Mouse (Mus musculus): Measurements from ENCODE around the gene Ttc9b. TPM values are rescaled to one million over a fixed set of nuclear protein-coding genes. Genes with fewer than 3 reads are reported as not detected.
"Not testable (repeated sequence)": the region's sequence is repeated elsewhere in the genome, so short reads cannot be mapped to it uniquely, and the experiment has no call there.

Ttc9b gene
- total and polyA plus RNA-seq, 3 experiments = not detected

DNA sequence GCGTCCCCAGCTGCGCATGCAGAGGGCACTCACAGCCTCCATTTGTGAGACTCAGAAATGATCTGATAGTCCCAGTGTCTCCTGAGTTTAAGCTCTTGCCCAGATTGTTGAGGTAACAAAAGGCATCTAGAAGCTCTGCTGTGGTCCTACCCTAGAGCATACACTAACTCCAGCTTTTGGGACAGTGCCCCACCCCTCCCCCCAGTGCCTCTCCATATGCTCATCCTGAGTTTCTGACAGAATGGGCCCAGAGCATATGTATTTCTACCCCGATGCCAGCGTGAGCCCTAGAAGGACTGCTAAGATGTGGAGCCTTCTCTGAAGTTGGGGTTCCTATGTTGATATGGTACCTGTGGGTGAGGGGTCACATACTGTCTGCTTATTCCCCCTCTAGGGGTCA lies 22.3 kb upstream of the Ttc9b start:
- DNase-seq (ENCODE audit: low spot score) (no peak), ATAC-seq (ENCODE audit: extremely low read depth, insufficient number of reproducible peaks, low FRiP score, poor library complexity, severe bottlenecking) (no peak)
- TF ChIP-seq GATA1 (IDR thresholded peaks at IDR 0.05; ENCODE audit: borderline replicate concordance, low read length) = no peak
- no peak for TF ChIP-seq TAL1 (conservative IDR thresholded peaks at IDR 0.05; ENCODE audit: low read depth, low read length)
- no peak for TF ChIP-seq GATA2 (IDR thresholded peaks at IDR 0.05; ENCODE audit: borderline replicate concordance, low read depth, low read length)
- no peak for TF ChIP-seq CTCF (IDR thresholded peaks at IDR 0.05; ENCODE audit: low read depth, low read length)
- TF ChIP-seq POLR2AphosphoS5 (IDR thresholded peaks at IDR 0.05; ENCODE audit: insufficient replicate concordance, low read depth, low read length) = no peak
- Histone ChIP-seq H3K9me3 (replicated peaks) (no peaks in the 10 kb centered on the region), H3K4me3 (ENCODE audit: low read depth, low read length) (no peak overlapping the region), H3K27me3 (ENCODE audit: insufficient read depth, low read length) (no peaks in the 10 kb centered on the region), H3K4me1 (ENCODE audit: insufficient read depth, low read depth, low read length) (no peaks in the 10 kb centered on the region), H3K36me3 (replicated peaks) (peaks cover 91% of the 10 kb centered on the region)

GRCm38 (mm10) chr7:27633166-27633565 lies 20.5 kb upstream of the Ttc9b start:
- peaks cover 91% of the 10 kb centered on the region for H3K36me3 ChIP-seq (replicated peaks)
- DNase-seq (ENCODE audit: low spot score) = no peak
- no peaks in the 10 kb centered on the region for H3K4me1 ChIP-seq (ENCODE audit: insufficient read depth, low read depth, low read length)
- TF ChIP-seq GATA2 (IDR thresholded peaks at IDR 0.05; ENCODE audit: borderline replicate concordance, low read depth, low read length) (no peak), GATA1 (IDR thresholded peaks at IDR 0.05; ENCODE audit: borderline replicate concordance, low read length) (no peak), POLR2AphosphoS5 (IDR thresholded peaks at IDR 0.05; ENCODE audit: insufficient replicate concordance, low read depth, low read length) (no peak), TAL1 (conservative IDR thresholded peaks at IDR 0.05; ENCODE audit: low read depth, low read length) (no peak), CTCF (IDR thresholded peaks at IDR 0.05; ENCODE audit: low read depth, low read length) (no peak)
- no peaks in the 10 kb centered on the region for H3K27me3 ChIP-seq (ENCODE audit: insufficient read depth, low read length)
- ATAC-seq (ENCODE audit: extremely low read depth, insufficient number of reproducible peaks, low FRiP score, poor library complexity, severe bottlenecking) = no peak
- no peak overlapping the region for H3K4me3 ChIP-seq (ENCODE audit: low read depth, low read length)
- no peaks in the 10 kb centered on the region for H3K9me3 ChIP-seq (replicated peaks)

DNA sequence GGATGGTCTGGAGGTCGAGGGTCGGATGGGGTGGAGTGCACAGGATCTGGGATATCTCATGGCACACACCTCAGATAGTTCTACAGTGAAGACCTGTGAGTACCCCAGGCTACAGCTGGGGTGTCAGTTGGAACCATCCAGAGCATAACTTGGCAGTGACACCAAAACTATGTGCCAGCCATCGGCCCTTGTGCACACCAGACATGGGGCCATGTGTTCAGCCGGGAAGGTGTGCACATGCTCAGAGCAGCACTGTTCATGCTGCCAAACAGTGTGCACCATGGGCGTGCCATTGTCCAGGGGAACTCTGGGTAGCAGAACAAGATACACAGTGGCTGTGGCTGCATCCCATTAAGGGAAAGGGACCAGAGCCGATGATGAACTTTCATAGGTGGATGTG lies 19.0 kb upstream of the Ttc9b start:
- DNase-seq (ENCODE audit: low spot score) (no peak), ATAC-seq (ENCODE audit: extremely low read depth, insufficient number of reproducible peaks, low FRiP score, poor library complexity, severe bottlenecking) (no peak)
- no peak for TF ChIP-seq GATA1 (IDR thresholded peaks at IDR 0.05; ENCODE audit: borderline replicate concordance, low read length)
- no peak for TF ChIP-seq CTCF (IDR thresholded peaks at IDR 0.05; ENCODE audit: low read depth, low read length)
- no peak for TF ChIP-seq GATA2 (IDR thresholded peaks at IDR 0.05; ENCODE audit: borderline replicate concordance, low read depth, low read length)
- no peak for TF ChIP-seq POLR2AphosphoS5 (IDR thresholded peaks at IDR 0.05; ENCODE audit: insufficient replicate concordance, low read depth, low read length)
- TF ChIP-seq TAL1 (conservative IDR thresholded peaks at IDR 0.05; ENCODE audit: low read depth, low read length) = no peak
- Histone ChIP-seq H3K4me1 (ENCODE audit: insufficient read depth, low read depth, low read length) (no peaks in the 10 kb centered on the region), H3K4me3 (ENCODE audit: low read depth, low read length) (no peak overlapping the region), H3K9me3 (replicated peaks) (no peaks in the 10 kb centered on the region), H3K36me3 (replicated peaks) (peaks cover 82% of the 10 kb centered on the region), H3K27me3 (ENCODE audit: insufficient read depth, low read length) (no peaks in the 10 kb centered on the region)

GRCm38 (mm10) chr7:27635094-27635493 lies 18.6 kb upstream of the Ttc9b start:
- H3K36me3 ChIP-seq (replicated peaks) = peaks cover 82% of the 10 kb centered on the region
- H3K4me3 ChIP-seq (ENCODE audit: low read depth, low read length); H3K27me3 ChIP-seq (ENCODE audit: insufficient read depth, low read length); H3K9me3 ChIP-seq (replicated peaks); ATAC-seq (ENCODE audit: extremely low read depth, insufficient number of reproducible peaks, low FRiP score, poor library complexity, severe bottlenecking); DNase-seq (ENCODE audit: low spot score); H3K4me1 ChIP-seq (ENCODE audit: insufficient read depth, low read depth, low read length): not testable (repeated sequence)

DNA sequence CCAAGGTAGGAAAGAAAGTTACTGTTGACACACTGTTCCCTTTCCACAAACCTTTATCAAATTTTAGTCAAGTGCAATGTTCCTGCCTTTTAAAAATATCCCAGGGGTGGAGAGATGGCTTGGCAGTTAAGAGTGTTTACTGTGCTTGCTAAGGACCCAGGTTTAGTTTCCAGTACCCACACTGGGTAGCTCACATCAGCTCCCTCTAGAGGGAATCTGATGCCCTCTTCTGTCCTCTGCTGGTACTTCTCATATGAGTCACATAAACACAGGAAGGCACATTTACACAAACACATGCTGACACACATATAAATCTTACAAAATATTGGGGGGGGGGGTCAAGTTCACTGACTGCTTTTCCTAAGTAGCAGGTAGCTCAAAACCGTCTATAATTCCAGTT lies 9.2 kb upstream of the Ttc9b start:
- ATAC-seq (ENCODE audit: extremely low read depth, insufficient number of reproducible peaks, low FRiP score, poor library complexity, severe bottlenecking) = no peak
- TF ChIP-seq POLR2AphosphoS5 (IDR thresholded peaks at IDR 0.05; ENCODE audit: insufficient replicate concordance, low read depth, low read length) = no peak
- no peak for TF ChIP-seq TAL1 (conservative IDR thresholded peaks at IDR 0.05; ENCODE audit: low read depth, low read length)
- no peak for TF ChIP-seq GATA2 (IDR thresholded peaks at IDR 0.05; ENCODE audit: borderline replicate concordance, low read depth, low read length)
- TF ChIP-seq CTCF (IDR thresholded peaks at IDR 0.05; ENCODE audit: low read depth, low read length) = no peak
- TF ChIP-seq GATA1 (IDR thresholded peaks at IDR 0.05; ENCODE audit: borderline replicate concordance, low read length) = no peak
- Histone ChIP-seq H3K4me3 (ENCODE audit: low read depth, low read length) (no peak overlapping the region), H3K36me3 (replicated peaks) (peaks cover 10% of the 10 kb centered on the region), H3K4me1 (ENCODE audit: insufficient read depth, low read depth, low read length) (no peaks in the 10 kb centered on the region), H3K9me3 (replicated peaks) (no peaks in the 10 kb centered on the region), H3K27me3 (ENCODE audit: insufficient read depth, low read length) (no peaks in the 10 kb centered on the region)
- no peak for DNase-seq (ENCODE audit: low spot score)

DNA sequence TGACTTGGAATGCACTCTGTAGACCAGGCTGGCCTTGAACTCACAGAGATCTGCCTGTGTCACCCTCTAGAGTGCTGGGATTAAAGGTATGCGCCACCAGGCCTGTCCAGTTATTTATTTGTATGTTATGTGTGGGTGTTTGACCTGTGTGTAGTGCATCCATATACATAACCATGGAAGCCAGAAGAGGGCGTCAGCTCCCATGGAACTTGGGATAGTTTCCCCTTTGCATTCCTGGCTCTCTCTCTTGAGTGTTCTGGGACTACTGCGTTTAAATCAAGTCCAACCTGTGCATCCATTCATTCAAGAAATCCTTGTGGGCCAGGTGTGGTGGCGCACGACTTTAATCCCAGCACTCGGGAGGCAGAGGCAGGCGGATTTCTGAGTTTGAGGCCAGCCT lies 7.2 kb upstream of the Ttc9b start:
- no peak for DNase-seq (ENCODE audit: low spot score)
- no peak overlapping the region for H3K4me3 ChIP-seq (ENCODE audit: low read depth, low read length)
- TF ChIP-seq GATA2 (IDR thresholded peaks at IDR 0.05; ENCODE audit: borderline replicate concordance, low read depth, low read length) (no peak), GATA1 (IDR thresholded peaks at IDR 0.05; ENCODE audit: borderline replicate concordance, low read length) (no peak), POLR2AphosphoS5 (IDR thresholded peaks at IDR 0.05; ENCODE audit: insufficient replicate concordance, low read depth, low read length) (no peak), TAL1 (conservative IDR thresholded peaks at IDR 0.05; ENCODE audit: low read depth, low read length) (no peak), CTCF (IDR thresholded peaks at IDR 0.05; ENCODE audit: low read depth, low read length) (no peak)
- ATAC-seq (ENCODE audit: extremely low read depth, insufficient number of reproducible peaks, low FRiP score, poor library complexity, severe bottlenecking) = no peak
- no peaks in the 10 kb centered on the region for H3K36me3 ChIP-seq (replicated peaks)
- no peaks in the 10 kb centered on the region for H3K4me1 ChIP-seq (ENCODE audit: insufficient read depth, low read depth, low read length)
- H3K9me3 ChIP-seq (replicated peaks) = no peaks in the 10 kb centered on the region
- H3K27me3 ChIP-seq (ENCODE audit: insufficient read depth, low read length) = no peaks in the 10 kb centered on the region; the same call in 1 of the 2 replicates

Measured in G1E (cell line).